Mouse (Mus musculus) ovary, adult 18-20 months (tissue): Measurements from ENCODE around the gene Secisbp2.

ENCODE experiments used
- DNase-seq: peaks from one replicate; pipeline ENCODE4 v3.0.0; 2022; ENCODE audit warnings: low spot score, mixed read lengths

The Secisbp2 gene

GRCm38 (mm10) chr13:51685290-51685966, 33.9 kb downstream of the Secisbp2 start:
- no peak for DNase-seq

GRCm38 (mm10) chr13:51686966-51687365, 35.5 kb downstream of the Secisbp2 start:
- DNase-seq = no peak

- no peak for DNase-seq
Observed at GRCm38 (mm10) chr13:51688688-51689087, 37.2 kb downstream of the Secisbp2 start.

- no peak for DNase-seq
Observed at GRCm38 (mm10) chr13:51696481-51696880, 45.0 kb downstream of the Secisbp2 start.

GRCm38 (mm10) chr13:51697455-51697854, 46.0 kb downstream of the Secisbp2 start:
- DNase-seq = no peak

GRCm38 (mm10) chr13:51697897-51698296, 46.4 kb downstream of the Secisbp2 start:
- no peak for DNase-seq

GRCm38 (mm10) chr13:51698318-51698717, 46.8 kb downstream of the Secisbp2 start:
- DNase-seq = no peak

GRCm38 (mm10) chr13:51703893-51704292, 52.4 kb downstream of the Secisbp2 start:
- no peak for DNase-seq

- DNase-seq = no peak
Observed at GRCm38 (mm10) chr13:51705882-51706854, 54.7 kb downstream of the Secisbp2 start.

GRCm38 (mm10) chr13:51710738-51711137, 59.2 kb downstream of the Secisbp2 start:
- no peak for DNase-seq

GRCm38 (mm10) chr13:51712022-51712421, 60.5 kb downstream of the Secisbp2 start:
- no peak for DNase-seq

GRCm38 (mm10) chr13:51716350-51717263, 65.1 kb downstream of the Secisbp2 start:
- DNase-seq = peak; percentile 52

- DNase-seq = peak; percentile 81
Observed at GRCm38 (mm10) chr13:51719256-51719655, 67.8 kb downstream of the Secisbp2 start.

- no peak for DNase-seq
Observed at GRCm38 (mm10) chr13:51720556-51720955, 69.1 kb downstream of the Secisbp2 start.

- DNase-seq = no peak
Observed at GRCm38 (mm10) chr13:51723114-51723513, 71.6 kb downstream of the Secisbp2 start.

GRCm38 (mm10) chr13:51724566-51724965, 73.1 kb downstream of the Secisbp2 start:
- no peak for DNase-seq

GRCm38 (mm10) chr13:51725446-51725845, 73.9 kb downstream of the Secisbp2 start:
- DNase-seq = no peak

- no peak for DNase-seq
Observed at GRCm38 (mm10) chr13:51725926-51726574, 74.6 kb downstream of the Secisbp2 start.

GRCm38 (mm10) chr13:51727364-51727763, 75.9 kb downstream of the Secisbp2 start:
- no peak for DNase-seq

- no peak for DNase-seq
Observed at GRCm38 (mm10) chr13:51729887-51730361, 78.4 kb downstream of the Secisbp2 start.

- no peak for DNase-seq
Observed at GRCm38 (mm10) chr13:51731474-51731873, 80.0 kb downstream of the Secisbp2 start.
